Mouse (Mus musculus): ENCODE measurements around the gene Fbrsl1. TPM values are rescaled to one million over a fixed set of nuclear protein-coding genes. Genes with fewer than 3 reads are reported as not detected.
A peak's percentile ranks its signal among the peaks of the same experiment; 100 is the strongest.

Gene Fbrsl1
- 20.7 and 22.0 TPM in 2 replicates for polyA plus RNA-seq (2014; fragmentation: Nextera tagmentation; extraction: Ambion mirVana)

- under 1% methylated on average over 45 of the region's 46 CpGs for WGBS
- no peaks in the 10 kb centered on the region for H3K9me3 ChIP-seq (ENCODE audit: control insufficient read depth, low read length)
- H3K4me1 ChIP-seq (ENCODE audit: control insufficient read depth, insufficient read depth, low read length): peaks cover 14% of the 10 kb centered on the region
- DNase-seq (peak; percentile 97), ATAC-seq (ENCODE audit: low FRiP score, low TSS enrichment) (peak; percentile 96)
- H3K27me3 ChIP-seq (ENCODE audit: control insufficient read depth, insufficient read depth, low read length): no peaks in the 10 kb centered on the region
- H3K27ac ChIP-seq (replicated peaks; ENCODE audit: low read depth, low read length): peak within 1 kb of the TSS; percentile 70
- H3K9ac ChIP-seq (replicated peaks; ENCODE audit: low read length): peak within 1 kb of the TSS; percentile 84
- H3K36me3 ChIP-seq (ENCODE audit: control insufficient read depth, insufficient read depth, low read length): no peaks in the 10 kb centered on the region
- H3K4me3 ChIP-seq (replicated peaks; ENCODE audit: low read depth, low read length): peak within 1 kb of the TSS; percentile 79
- H3K4me2 ChIP-seq (ENCODE audit: low read length): peak within 1 kb of the TSS; percentile 80
These were observed at the start of gene Fbrsl1 for GRCm38 (mm10) chr5:110448436-110449134. Gene Fbrsl1 (minus strand): TSS chr5:110448503.

- H3K4me3 ChIP-seq (replicated peaks; ENCODE audit: low read depth, low read length): no peak overlapping the region
- H3K4me2 ChIP-seq (ENCODE audit: low read length): no peak overlapping the region
- H3K27ac ChIP-seq (replicated peaks; ENCODE audit: low read depth, low read length): no peak overlapping the region
- no peaks in the 10 kb centered on the region for H3K36me3 ChIP-seq (ENCODE audit: control insufficient read depth, insufficient read depth, low read length)
- DNase-seq: no peak
- no peak for ATAC-seq (ENCODE audit: low FRiP score, low TSS enrichment)
- no peaks in the 10 kb centered on the region for H3K27me3 ChIP-seq (ENCODE audit: control insufficient read depth, insufficient read depth, low read length)
- H3K9ac ChIP-seq (replicated peaks; ENCODE audit: low read length): no peak overlapping the region
- WGBS: 58% methylated on average over 10 of the region's 10 CpGs
- 0 out of 2 replicates have a peak, but pooled peaks cover 5% of the 10 kb centered on the region for H3K4me1 ChIP-seq (ENCODE audit: control insufficient read depth, insufficient read depth, low read length)
- H3K9me3 ChIP-seq (ENCODE audit: control insufficient read depth, low read length): no peaks in the 10 kb centered on the region
These were observed 49.8 kb upstream of the Fbrsl1 start for GRCm38 (mm10) chr5:110498071-110498470.

DNA sequence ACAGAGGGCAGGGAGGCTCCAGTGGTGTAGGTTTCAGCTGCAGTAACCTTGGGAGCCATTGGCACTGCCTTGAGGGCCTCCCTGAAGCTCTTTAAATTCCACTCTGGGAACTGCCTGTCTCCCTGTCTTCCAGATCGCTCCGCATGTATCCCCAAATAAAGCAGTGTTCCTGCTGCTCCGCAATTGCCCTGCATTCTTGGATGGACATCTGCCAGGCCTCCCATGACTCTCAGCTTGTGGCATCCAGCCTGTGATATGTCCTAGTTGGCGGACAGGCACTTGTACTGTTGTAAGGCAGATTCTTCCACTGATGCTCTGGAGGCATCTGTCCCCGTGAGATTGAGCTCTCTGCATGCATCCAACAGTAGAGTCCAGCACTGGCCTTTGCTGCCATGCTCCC, 49.3 kb upstream of the Fbrsl1 start:
- H3K9me3 ChIP-seq (ENCODE audit: control insufficient read depth, low read length): no peaks in the 10 kb centered on the region
- no peak overlapping the region for H3K9ac ChIP-seq (replicated peaks; ENCODE audit: low read length)
- no peaks in the 10 kb centered on the region for H3K36me3 ChIP-seq (ENCODE audit: control insufficient read depth, insufficient read depth, low read length)
- H3K27me3 ChIP-seq (ENCODE audit: control insufficient read depth, insufficient read depth, low read length): no peaks in the 10 kb centered on the region
- no peak for ATAC-seq (ENCODE audit: low FRiP score, low TSS enrichment)
- H3K27ac ChIP-seq (replicated peaks; ENCODE audit: low read depth, low read length): no peak overlapping the region
- H3K4me1 ChIP-seq (ENCODE audit: control insufficient read depth, insufficient read depth, low read length): 0 out of 2 replicates have a peak, but pooled peaks cover 5% of the 10 kb centered on the region
- no peak overlapping the region for H3K4me2 ChIP-seq (ENCODE audit: low read length)
- no peak overlapping the region for H3K4me3 ChIP-seq (replicated peaks; ENCODE audit: low read depth, low read length)
- WGBS: 78% methylated on average over 5 of the region's 5 CpGs
- DNase-seq: no peak

DNA sequence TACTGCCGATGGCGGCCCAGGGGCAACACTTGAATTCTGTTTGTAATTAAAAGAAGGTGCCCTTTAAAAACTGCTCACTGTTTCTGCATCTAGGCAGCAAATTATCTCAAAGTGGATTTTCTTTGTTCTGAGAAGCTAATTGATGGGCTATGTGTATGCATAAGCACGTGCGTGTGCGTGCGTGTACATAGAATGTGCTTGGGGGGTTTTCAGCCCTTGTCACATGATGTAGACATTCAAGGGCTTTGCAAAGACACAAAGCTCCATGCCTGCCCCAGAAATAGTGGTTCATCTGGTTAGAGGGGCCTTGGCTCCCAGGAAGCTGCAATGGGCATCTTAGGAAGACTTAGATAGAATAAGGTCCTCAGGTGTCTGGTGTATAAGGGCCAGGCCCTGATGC, 46.7 kb upstream of the Fbrsl1 start:
- H3K36me3 ChIP-seq (ENCODE audit: control insufficient read depth, insufficient read depth, low read length): no peaks in the 10 kb centered on the region
- DNase-seq (no peak), ATAC-seq (ENCODE audit: low FRiP score, low TSS enrichment) (no peak)
- H3K9ac ChIP-seq (replicated peaks; ENCODE audit: low read length): no peak overlapping the region
- no peak overlapping the region for H3K4me3 ChIP-seq (replicated peaks; ENCODE audit: low read depth, low read length)
- no peaks in the 10 kb centered on the region for H3K9me3 ChIP-seq (ENCODE audit: control insufficient read depth, low read length)
- no peaks in the 10 kb centered on the region for H3K27me3 ChIP-seq (ENCODE audit: control insufficient read depth, insufficient read depth, low read length)
- no peaks in the 10 kb centered on the region for H3K4me1 ChIP-seq (ENCODE audit: control insufficient read depth, insufficient read depth, low read length)
- peak overlapping the region; percentile 32; the same call in 1 of the 2 replicates for H3K27ac ChIP-seq (replicated peaks; ENCODE audit: low read depth, low read length)
- no peak overlapping the region for H3K4me2 ChIP-seq (ENCODE audit: low read length)
- 85% methylated on average over 6 of the region's 6 CpGs for WGBS

DNA sequence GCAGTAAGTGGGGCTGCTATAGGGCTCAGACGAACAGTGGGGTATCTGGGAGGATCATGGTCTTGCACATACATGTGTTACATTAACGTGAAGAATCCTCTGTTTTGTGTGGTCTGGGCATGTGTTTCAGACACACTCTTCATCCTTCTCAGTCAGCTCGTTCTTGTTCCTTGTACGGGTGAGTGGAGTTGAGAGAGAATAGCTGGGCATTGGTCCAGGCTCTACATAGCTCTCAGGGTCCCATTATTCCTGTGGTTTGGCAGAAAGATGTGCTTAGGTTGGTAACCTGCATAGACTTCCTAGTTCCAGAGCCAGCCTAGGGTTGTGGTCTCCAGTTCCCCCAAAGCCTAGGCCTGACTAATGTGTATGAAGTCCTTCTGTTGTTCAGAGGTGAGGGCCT, 46.1 kb upstream of the Fbrsl1 start:
- Histone ChIP-seq H3K9ac (replicated peaks; ENCODE audit: low read length) (no peak overlapping the region), H3K36me3 (ENCODE audit: control insufficient read depth, insufficient read depth, low read length) (no peaks in the 10 kb centered on the region), H3K27ac (replicated peaks; ENCODE audit: low read depth, low read length) (peak overlapping the region; percentile 32), H3K27me3 (ENCODE audit: control insufficient read depth, insufficient read depth, low read length) (no peaks in the 10 kb centered on the region), H3K4me3 (replicated peaks; ENCODE audit: low read depth, low read length) (no peak overlapping the region), H3K4me1 (ENCODE audit: control insufficient read depth, insufficient read depth, low read length) (no peaks in the 10 kb centered on the region), H3K9me3 (ENCODE audit: control insufficient read depth, low read length) (no peaks in the 10 kb centered on the region), H3K4me2 (ENCODE audit: low read length) (peak overlapping the region; percentile 9)
- DNase-seq (no peak), ATAC-seq (ENCODE audit: low FRiP score, low TSS enrichment) (no peak)
- 51% methylated on average over 4 of the region's 4 CpGs for WGBS

DNA sequence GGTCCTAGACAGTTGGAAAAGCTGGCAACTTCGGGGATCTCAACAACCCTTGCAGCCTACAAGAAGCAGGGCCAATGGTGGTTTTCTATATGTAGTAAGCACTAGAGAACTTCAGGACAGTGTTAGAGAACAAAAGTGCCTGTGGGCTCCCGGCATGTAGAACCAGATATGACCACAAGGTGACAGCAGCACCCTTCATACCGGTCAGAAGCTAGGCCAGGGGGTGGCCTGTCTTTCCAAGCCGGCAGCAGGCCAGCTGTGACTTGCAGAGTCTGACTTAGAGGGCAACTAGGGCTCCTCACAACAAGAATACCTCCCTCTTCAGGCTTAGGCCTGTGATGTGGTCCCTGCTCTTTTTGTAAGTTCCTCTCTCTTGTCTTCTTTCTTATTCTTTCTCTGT, 45.5 kb upstream of the Fbrsl1 start:
- H3K4me2 ChIP-seq (ENCODE audit: low read length): peak overlapping the region; percentile 9
- ATAC-seq (ENCODE audit: low FRiP score, low TSS enrichment): peak; percentile 53; the same call in 1 of the 2 replicates
- DNase-seq: peak; percentile 92
- WGBS: 7% methylated on average over 4 of the region's 4 CpGs
- H3K4me3 ChIP-seq (replicated peaks; ENCODE audit: low read depth, low read length): no peak overlapping the region
- H3K9ac ChIP-seq (replicated peaks; ENCODE audit: low read length): no peak overlapping the region
- no peaks in the 10 kb centered on the region for H3K9me3 ChIP-seq (ENCODE audit: control insufficient read depth, low read length)
- no peaks in the 10 kb centered on the region for H3K4me1 ChIP-seq (ENCODE audit: control insufficient read depth, insufficient read depth, low read length)
- H3K27me3 ChIP-seq (ENCODE audit: control insufficient read depth, insufficient read depth, low read length): no peaks in the 10 kb centered on the region
- H3K27ac ChIP-seq (replicated peaks; ENCODE audit: low read depth, low read length): peak overlapping the region; percentile 28; the same call in 1 of the 2 replicates
- no peaks in the 10 kb centered on the region for H3K36me3 ChIP-seq (ENCODE audit: control insufficient read depth, insufficient read depth, low read length)

GRCm38 (mm10) chr5:110489639-110490038, 41.3 kb upstream of the Fbrsl1 start:
- 42% methylated on average over 4 of the region's 4 CpGs for WGBS

GRCm38 (mm10) chr5:110487943-110488342, 39.6 kb upstream of the Fbrsl1 start:
- H3K27me3 ChIP-seq (ENCODE audit: control insufficient read depth, insufficient read depth, low read length): no peaks in the 10 kb centered on the region
- ATAC-seq (ENCODE audit: low FRiP score, low TSS enrichment) (no peak), DNase-seq (no peak)
- no peak overlapping the region for H3K4me3 ChIP-seq (replicated peaks; ENCODE audit: low read depth, low read length)
- no peak overlapping the region for H3K4me2 ChIP-seq (ENCODE audit: low read length)
- WGBS: 74% methylated on average over 1 of the region's 1 CpGs
- no peaks in the 10 kb centered on the region for H3K36me3 ChIP-seq (ENCODE audit: control insufficient read depth, insufficient read depth, low read length)
- no peak overlapping the region for H3K27ac ChIP-seq (replicated peaks; ENCODE audit: low read depth, low read length)
- H3K9me3 ChIP-seq (ENCODE audit: control insufficient read depth, low read length): no peaks in the 10 kb centered on the region
- peaks cover 19% of the 10 kb centered on the region for H3K4me1 ChIP-seq (ENCODE audit: control insufficient read depth, insufficient read depth, low read length)
- H3K9ac ChIP-seq (replicated peaks; ENCODE audit: low read length): no peak overlapping the region

More at GRCm38 (mm10) chr5:110489639-110490038, 41.3 kb upstream of the Fbrsl1 start:
- H3K4me3 ChIP-seq (replicated peaks; ENCODE audit: low read depth, low read length): no peak overlapping the region
- no peaks in the 10 kb centered on the region for H3K36me3 ChIP-seq (ENCODE audit: control insufficient read depth, insufficient read depth, low read length)
- no peak overlapping the region for H3K27ac ChIP-seq (replicated peaks; ENCODE audit: low read depth, low read length)
- peaks cover 19% of the 10 kb centered on the region for H3K4me1 ChIP-seq (ENCODE audit: control insufficient read depth, insufficient read depth, low read length)
- no peak for ATAC-seq (ENCODE audit: low FRiP score, low TSS enrichment)
- no peaks in the 10 kb centered on the region for H3K27me3 ChIP-seq (ENCODE audit: control insufficient read depth, insufficient read depth, low read length)
- DNase-seq: no peak
- H3K9me3 ChIP-seq (ENCODE audit: control insufficient read depth, low read length): no peaks in the 10 kb centered on the region
- H3K9ac ChIP-seq (replicated peaks; ENCODE audit: low read length): no peak overlapping the region
- no peak overlapping the region for H3K4me2 ChIP-seq (ENCODE audit: low read length)
